Mouse (Mus musculus) left cerebral cortex, postnatal 14 days (tissue): ENCODE results near the gene Fto. TPM values are rescaled to one million over a fixed set of nuclear protein-coding genes. Genes with fewer than 3 reads are reported as not detected.

ENCODE experiments used
- total RNA-seq, 2 experiments: library from RNA; stranded (reverse); gene quantifications; 2 replicates each; pipeline ENCODE4 v1.2.3; 2021

Fto gene
- total RNA-seq, 2 experiments from 2014 or later = 120 to 123 TPM

Other genes starting within 250 kb of the Fto start
- 10 to 100 TPM; 30.6 to 30.7 TPM for gene Rbl2, start 243.5 kb upstream of the Fto start, total RNA-seq
- 10 to 100 TPM; 67.4 to 70.3 TPM for gene Aktip, start 113.5 kb upstream of the Fto start, total RNA-seq
- 10 to 100 TPM; 25.9 to 26.1 TPM for gene Rpgrip1l, start 263 bp upstream of the Fto start, total RNA-seq